Mouse (Mus musculus) kidney, adult 2 months (tissue): ENCODE data around the gene Scube3.

Source experiments
- CTCF ChIP-seq: fragments of 200-500 bp; conservative IDR thresholded peaks from 2 replicates; pipeline ENCODE4 v1.5.1; 2011; ENCODE audit warnings: low read depth, mild to moderate bottlenecking, control low read depth, low read length, moderate library complexity, mixed read lengths; ENCODE audit not compliant: insufficient read depth, insufficient read length
- POLR2A ChIP-seq: fragments of 200-500 bp; IDR thresholded peaks from one replicate; pipeline ENCODE4 v1.6.1; 2011; ENCODE audit warnings: low read depth, low read length, control low read depth

- no peak for TF ChIP-seq CTCF
- no peak for TF ChIP-seq POLR2A
Measured at GRCm38 (mm10) chr17:28097308-28097707, 44.6 kb upstream of the Scube3 start.
